Mouse (Mus musculus) left cerebral cortex, postnatal 4 days (tissue): ENCODE data around the gene Rsrc1. TPM values are rescaled to one million over a fixed set of nuclear protein-coding genes. Genes with fewer than 3 reads are reported as not detected.

Experiments
- DNase-seq: peaks from one replicate; pipeline ENCODE4 v3.0.0-alpha.2; 2022
- intact Hi-C: fragments of 180-260 bp; cut with DNase I; formaldehyde crosslinking; loops from one replicate; pipeline ENCODE4 v1.15.1; 2025
- total RNA-seq, 2 experiments: library from RNA; stranded (reverse); gene quantifications; 2 replicates each; pipeline ENCODE4 v1.2.3; 2021

Rsrc1 gene
- total RNA-seq, 2 experiments from 2014 or later: 30.2 to 31.4 TPM

- intact Hi-C loops: loop anchor here (5.0 to 10.0 kb wide), 2 partner anchors 80 to 212 kb away; partner anchors contain the start of gene Gfm1
- no peak for DNase-seq
Measured at GRCm38 (mm10) chr3:67352763-67353149, 371.6 kb downstream of the Rsrc1 start.

- intact Hi-C loops: loop anchor here (10.0 kb wide), 1 partner anchor 206 kb away; no protein-coding TSS in a partner anchor
- no peak for DNase-seq
Measured at GRCm38 (mm10) chr3:67358376-67358775, 377.2 kb downstream of the Rsrc1 start.

DNA sequence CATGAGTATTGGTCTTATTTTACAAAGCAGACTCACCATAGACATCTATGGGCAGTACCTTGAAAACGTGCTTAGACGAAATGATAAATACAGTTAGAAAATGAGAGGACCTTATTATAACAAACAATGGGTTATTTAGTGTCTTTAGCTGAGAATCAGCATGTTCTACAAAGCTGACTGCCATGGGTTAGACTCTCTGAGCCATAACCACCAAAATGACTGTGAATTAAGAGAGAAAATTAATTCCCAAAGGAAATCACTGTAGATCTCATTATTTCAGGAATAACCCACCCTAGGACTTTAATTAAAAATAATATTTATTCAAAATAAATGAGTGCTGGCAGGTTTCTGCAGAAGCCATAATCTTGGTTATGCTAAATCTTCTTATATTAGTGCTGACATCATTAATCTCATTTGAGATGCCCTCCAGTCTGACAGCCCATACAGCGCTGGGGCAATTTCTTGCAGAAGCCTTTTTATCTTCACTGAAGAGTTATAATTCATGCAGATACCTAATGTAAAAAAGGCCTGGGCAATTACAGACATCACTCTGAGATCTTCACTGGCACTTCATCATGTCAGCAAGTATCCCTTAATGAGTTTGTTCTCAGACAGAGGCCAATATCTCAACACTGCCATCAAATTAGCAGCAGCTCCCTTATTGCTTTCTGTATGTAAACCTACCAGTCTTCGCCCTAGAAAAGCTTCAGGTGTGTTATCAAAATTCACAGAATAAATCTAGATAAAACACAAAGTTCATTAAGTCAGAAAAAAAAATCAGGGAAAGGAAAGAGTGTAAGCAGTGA is 385.1 kb downstream of the Rsrc1 start:
- no peak for DNase-seq
- intact Hi-C loops: no loop called here

- DNase-seq: no peak
- intact Hi-C loops: no loop called here
Measured at GRCm38 (mm10) chr3:67367481-67367880, 386.3 kb downstream of the Rsrc1 start.

DNA sequence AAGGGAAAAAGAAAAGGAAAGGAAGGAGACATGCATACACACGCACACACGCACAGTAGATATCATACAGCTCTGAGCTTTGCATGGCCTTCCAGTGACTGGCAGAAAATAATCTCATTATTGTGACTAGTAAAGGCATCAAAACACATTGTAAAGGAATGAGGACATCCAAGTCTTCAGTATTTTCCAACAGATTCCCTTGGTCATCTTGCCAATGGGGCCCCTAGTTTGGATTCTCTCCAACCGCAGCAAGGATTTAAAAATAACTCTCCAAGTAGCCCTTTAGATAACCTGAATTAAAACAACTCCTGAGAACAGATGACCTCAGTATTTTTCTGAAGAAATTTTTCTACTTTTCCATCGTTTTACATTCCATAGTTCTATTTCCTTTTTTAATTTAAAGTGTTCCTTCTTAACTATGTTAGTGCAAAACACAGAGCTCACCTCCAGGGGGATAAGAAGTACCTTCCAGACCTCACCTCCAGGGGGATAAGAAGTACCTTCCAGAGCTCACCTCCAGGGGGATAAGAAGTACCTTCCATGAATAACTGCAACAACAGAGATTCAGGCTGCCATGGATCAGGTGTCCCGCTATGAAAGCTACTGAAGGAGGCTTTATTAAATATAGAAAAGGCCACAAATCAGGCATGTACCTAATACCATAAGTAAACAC is 388.4 kb downstream of the Rsrc1 start:
- no peak for DNase-seq
- intact Hi-C loops: no loop called here

DNA sequence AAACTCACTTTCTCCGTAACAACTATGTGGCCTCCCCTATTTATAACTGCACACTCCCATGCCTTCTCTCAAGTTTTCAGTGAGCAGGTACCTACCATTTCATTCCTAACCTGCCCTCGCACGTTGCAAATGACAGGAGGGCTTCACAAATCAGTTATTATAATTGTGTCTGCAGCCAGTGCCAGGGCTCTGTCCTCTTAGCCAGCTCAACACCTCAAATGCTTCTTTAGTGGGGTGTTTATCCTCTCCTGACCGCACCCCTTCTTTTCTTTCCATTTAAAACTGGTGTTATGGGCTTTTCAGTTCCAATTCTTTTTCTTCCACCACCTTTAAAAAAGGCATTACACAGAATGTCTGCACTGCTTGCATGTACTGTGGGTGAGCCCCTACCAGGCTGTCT is 391.0 kb downstream of the Rsrc1 start:
- no peak for DNase-seq
- intact Hi-C loops: no loop called here

DNA sequence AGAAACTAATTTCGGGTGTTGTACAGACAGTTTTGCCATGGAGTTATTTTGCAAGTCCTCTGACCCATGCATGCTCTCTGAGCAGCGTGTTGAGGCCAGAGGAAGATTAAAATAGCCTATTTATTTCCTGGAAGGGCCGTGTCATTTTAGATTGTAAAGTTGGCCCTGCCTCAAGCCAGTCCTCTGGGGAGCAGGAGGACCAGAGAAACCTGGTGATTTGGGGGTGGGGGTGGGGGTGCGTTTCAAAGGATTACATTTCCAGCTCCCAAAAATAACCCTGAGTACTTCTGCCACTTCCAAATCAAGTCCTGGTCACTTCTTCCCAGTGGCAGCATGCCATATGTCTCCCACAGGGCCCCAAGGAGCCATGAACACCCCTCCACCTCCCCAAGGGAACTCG is 391.6 kb downstream of the Rsrc1 start:
- intact Hi-C loops: no loop called here
- DNase-seq: no peak

- peak; percentile 91 for DNase-seq
- intact Hi-C loops: no loop called here
Measured at GRCm38 (mm10) chr3:67373872-67374271, 392.7 kb downstream of the Rsrc1 start, which contains the start of gene Mlf1. Mlf1 (plus strand) TSS chr3:67374097.

DNA sequence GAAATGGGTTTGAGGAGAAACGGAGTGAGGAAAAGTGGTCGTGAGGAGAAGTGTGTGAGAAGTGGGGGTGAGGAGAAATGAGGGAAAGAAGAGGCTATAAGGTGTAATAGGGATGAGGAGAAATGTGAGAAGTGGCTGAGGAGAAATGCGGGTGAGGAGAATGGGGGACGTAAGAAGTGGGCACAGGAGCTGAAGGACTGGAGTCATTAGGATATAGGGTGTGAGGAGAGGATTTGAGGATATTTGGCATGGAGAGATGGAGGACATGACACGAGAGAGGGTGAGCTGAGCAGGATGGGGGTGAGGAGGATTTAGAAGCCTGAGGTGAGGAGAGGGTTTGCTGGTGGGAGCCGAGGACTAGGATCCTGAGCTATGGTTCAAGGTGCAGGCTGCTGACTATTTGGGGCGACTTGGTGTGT is 393.2 kb downstream of the Rsrc1 start:
- intact Hi-C loops: no loop called here
- no peak for DNase-seq

- DNase-seq: no peak
- intact Hi-C loops: no loop called here
Measured at GRCm38 (mm10) chr3:67375063-67375462, 393.9 kb downstream of the Rsrc1 start, which contains the start of gene Gm17402. Gm17402 (minus strand) TSS chr3:67375163.

DNA sequence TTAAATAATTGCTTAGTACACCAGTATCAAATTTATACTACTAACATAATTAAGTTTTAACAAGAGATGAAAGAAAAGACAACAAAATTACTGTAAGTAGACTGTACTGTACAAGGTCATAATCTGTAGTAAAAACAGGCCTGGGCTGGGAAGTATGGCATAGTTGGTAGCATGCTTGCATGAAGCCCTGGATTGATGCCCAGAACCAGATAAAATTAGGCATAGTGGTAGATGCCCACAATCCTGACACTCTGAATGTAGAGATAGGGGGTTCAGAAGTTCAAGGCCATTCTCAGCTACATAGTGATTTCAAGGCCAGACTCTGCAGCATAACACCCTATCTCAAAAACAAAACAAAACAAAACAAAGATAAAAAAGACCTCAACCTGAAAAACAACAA is 397.0 kb downstream of the Rsrc1 start:
- no peak for DNase-seq
- intact Hi-C loops: no loop called here

Other genes starting within 250 kb of the Rsrc1 start
- gene Shox2, start 381 bp downstream of the Rsrc1 start, total RNA-seq: under 1 TPM in 1 of 2 experiments, not detected in 1; 0.76 TPM